Mouse (Mus musculus) embryo, embryonic 11.5 days (tissue): ENCODE results near the gene Zfp786.
A peak's percentile ranks its signal among the peaks of the same experiment; 100 is the strongest.
"Not testable (repeated sequence)": the region's sequence is repeated elsewhere in the genome, so short reads cannot be mapped to it uniquely, and the experiment has no call there.

Experiments
- DNase-seq: peaks from one replicate; pipeline ENCODE4 v3.0.0-alpha.2; 2012; ENCODE audit warnings: low read depth, low spot score

Zfp786 gene

DNA sequence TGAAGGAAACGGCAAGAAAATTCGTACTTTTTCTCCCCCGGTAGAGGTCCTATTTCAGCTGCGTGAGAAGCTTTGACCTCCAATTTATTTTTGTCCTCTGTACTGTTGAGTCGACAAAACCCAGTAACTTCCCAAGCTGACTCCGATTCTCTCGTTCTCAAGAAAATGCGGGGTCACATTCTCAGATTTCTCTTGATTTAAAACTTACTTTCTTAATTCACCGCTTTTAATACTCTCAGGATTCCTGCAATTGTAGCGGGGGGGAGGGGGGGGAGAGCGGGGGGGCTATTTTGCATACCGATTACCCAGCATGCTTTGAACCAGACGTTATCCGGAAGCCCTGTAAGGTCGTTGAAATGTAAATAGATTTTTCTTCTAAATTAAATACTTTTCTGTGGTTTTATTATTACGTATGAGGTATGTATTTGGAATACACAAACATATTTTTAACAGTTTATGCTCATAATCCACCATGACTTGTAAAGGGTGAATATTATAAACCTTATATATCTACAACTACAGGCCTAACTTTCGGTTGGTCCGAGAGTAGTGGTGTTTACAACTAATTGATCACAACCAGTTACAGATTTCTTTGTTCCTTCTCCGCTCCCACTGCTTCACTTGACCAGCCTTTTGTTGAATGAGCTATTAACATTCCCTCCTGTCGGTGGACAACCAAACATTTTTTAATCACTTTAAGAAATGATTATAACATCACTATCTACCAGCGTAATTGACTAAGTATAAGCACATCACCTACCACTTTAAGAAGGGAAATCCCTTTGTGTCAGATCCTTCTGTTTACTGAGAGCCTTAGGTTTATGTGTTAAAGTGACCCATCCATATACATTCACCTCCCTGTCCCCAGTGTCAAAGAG is 49.3 kb downstream of the Zfp786 start:
- DNase-seq, result peak; percentile 64

GRCm38 (mm10) chr6:47780576-47781013 is 50.1 kb downstream of the Zfp786 start:
- no peak for DNase-seq

GRCm38 (mm10) chr6:47771760-47772159 is 58.9 kb downstream of the Zfp786 start:
- DNase-seq, result peak; percentile 54

GRCm38 (mm10) chr6:47771113-47771512 is 59.6 kb downstream of the Zfp786 start:
- not testable (repeated sequence) for DNase-seq

- DNase-seq, result not testable (repeated sequence)
Observed at GRCm38 (mm10) chr6:47769861-47770260, 60.8 kb downstream of the Zfp786 start.
